Mouse (Mus musculus) monocyte, adult 2 months (primary cell): Measurements from ENCODE around the gene 6330403K07Rik.

Experiments used
- DNase-seq, 2 experiments: peaks; one replicate each; pipeline ENCODE4 v3.0.0; 2022; ENCODE audit warnings: low spot score in 2 of 2, low read depth in 1 of 2

The 6330403K07Rik gene

DNA sequence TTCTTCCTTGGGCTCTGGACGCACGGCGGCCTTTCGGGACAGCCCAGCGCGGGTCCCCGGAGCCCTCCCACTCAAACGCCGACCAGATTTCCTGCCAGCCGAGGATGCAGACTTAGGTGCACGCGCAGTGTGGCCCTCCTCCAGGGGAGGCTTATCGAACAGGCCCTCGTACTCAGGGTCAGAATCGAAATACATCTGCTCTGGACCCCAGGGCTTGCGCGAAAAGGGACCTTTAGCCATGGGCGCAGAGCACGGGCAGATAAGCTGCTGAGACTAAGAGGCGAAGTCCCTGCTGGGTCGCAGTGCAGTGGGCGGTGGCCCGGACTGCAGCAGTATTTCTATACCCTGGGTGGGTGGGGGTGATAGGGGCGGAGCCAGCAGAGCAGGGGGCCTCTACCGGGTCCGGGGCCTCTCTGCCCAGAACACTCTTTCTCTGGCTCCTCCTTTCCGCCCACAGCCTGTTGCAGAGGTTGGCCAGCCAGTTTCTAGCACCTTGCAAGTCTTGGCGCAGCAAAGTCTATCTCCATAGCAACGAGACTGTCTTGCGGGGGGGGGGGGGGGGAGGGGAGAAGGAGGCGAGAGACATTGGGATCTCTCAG is at the start of gene 6330403K07Rik:
Gene 6330403K07Rik (minus strand): TSS at position 351 of the 599 bp plus-strand sequence.
- no peak for DNase-seq

DNA sequence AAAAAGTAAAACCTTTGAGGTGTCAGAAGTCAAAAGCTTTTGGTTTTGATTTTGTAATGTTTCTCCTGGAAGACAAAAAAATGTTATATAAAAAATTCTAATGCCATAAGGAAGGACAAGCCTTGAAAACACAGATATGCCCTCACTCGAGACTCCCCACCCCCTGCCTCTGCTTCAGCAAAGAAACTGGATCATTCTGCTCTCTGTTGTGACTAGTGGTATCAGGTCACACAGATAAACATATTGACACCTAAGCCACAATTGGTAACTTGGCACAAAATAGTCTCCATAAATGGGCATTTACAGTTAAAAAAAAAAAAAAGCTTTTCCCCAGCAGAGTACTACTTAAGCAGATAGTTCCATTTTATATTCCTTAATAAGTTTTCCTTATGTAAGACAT is 43.0 kb upstream of the 6330403K07Rik start:
- no peak for DNase-seq

DNA sequence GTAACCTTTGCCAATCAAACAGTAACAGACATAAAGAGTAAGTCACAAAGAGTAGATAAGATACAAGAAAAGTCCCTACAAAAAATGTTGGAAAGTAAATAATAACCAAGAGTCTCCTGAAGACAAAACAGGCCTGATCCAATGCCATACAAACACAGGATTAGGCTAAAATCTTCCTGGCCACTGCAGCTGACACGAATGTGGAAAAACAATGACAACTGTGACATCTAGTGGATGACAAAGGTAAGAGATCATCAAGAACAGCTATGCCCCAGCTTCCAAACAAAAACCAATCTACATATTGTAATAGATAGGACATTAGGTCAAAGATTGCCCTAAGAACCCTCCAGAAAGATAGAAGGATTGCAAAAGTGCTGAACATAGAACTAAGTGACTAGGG is 19.2 kb upstream of the 6330403K07Rik start:
- DNase-seq = no peak

DNA sequence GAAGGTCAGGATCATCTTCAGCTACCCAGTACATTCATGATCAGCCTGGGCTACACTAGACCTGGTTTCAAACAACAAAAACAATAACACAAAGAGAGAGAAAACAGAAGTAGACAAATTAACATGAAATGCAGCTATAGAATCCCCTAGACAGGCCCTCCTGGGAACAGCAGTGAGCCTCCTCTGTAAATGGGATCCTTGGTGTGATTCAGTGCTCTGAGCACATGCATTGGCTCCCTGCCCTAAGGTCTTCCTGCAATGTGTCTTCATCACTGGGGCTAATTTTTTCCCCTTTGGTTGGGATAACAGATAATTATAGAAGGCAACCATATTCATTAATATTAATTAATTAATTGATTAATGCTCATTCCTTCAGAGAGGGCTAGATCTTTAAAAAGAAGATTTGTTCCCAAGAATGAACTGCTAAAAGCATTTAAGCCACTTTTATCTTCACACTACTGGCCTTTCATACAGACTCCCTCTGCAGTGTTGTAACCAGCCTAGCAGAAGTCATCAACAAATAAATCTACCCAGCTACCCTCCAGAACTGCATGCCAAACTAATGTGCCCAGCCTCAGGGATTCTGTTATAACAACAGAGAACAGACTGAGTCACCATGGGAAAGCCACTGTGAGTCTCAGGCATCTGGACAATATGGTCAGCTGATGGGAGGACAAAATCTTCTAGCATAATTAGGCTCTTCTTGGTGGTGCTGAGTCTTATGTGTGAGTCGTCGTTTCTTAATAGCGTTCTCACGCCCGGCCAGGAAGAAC is 6.4 kb upstream of the 6330403K07Rik start:
- DNase-seq = no peak

DNA sequence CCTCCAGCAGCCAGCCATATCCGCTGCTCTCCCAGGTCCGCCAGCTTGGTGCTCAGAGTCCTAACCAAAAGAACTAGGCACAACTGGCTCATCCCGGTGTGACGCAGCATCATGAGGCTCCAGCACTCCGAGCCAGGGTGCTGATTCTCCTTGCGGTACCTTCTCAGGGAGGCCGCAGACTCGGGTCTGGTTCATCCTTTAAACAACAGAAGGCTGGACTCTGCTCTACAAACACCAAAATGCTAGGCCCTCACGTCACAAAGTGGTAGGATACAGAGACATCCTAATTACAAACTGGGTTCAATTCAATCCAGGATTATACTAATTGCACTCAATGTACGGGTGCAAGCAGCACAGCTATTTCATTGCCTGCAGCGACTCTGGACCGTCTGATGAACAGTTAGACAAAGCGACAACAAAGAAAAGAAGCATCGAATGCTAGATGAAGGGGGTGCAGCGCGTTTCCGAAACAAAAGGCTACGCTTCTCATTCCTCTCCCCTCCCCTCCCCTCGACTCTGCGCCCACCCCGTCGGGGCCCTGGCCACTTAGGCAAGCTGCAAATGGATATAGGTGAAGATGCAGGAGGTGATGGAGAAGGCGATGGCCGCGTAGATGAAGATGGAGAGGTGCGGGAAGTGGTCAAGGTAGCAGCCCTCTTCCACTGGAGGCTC is 686 bp downstream of the 6330403K07Rik start:
- DNase-seq = no peak

DNA sequence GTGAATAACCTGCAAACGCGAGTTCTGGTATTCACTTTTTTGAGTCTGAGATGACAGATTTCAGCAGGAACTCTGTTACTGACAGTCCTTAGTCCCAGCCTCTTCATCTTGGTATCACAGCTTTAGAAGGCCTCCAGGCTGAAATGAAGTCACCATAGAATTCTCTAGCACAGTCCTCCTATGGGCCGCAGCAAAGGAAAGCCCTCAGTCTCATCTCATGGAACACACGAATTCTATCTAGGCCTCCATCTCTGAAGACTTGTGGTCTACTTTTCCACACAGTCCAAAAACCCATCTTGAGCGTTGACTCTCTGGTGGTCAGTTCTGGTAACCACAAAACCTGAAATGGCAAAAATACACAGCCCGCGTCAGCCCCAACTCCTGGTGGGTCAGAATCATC is 1.2 kb downstream of the 6330403K07Rik start:
- DNase-seq = no peak

DNA sequence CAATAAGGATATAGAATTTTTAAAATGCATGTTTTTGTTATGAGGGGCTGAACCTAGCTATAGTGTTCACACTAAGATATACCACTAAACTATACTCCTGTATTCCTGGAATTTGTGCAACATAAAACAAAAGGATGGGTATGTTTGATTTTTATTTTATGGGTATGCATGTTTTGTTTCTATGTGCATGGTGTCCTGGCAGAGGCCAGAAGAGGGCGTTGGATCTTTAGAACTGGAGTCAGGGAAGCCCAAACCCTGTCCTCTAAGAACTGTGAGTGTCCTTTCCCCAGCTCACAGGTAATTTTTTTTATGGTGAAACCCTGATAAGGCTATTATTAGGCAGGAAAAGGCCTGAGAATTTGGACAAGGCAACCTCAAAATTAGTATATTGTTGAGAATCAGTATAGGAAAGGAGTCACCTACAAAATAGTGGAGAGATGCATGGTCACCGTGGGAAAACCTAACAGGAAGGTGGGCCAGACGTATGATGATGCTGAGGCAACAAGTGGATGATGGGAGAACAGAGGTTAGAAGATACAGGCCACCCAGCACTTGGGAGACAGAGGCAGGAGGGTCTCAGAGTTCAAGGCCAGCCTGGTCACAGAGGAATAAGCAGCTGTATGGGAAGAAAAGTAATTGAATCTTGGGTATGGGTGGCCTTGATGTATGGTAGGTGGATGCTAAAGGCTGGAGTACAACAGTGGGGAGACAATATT is 3.8 kb downstream of the 6330403K07Rik start:
- DNase-seq = no peak

DNA sequence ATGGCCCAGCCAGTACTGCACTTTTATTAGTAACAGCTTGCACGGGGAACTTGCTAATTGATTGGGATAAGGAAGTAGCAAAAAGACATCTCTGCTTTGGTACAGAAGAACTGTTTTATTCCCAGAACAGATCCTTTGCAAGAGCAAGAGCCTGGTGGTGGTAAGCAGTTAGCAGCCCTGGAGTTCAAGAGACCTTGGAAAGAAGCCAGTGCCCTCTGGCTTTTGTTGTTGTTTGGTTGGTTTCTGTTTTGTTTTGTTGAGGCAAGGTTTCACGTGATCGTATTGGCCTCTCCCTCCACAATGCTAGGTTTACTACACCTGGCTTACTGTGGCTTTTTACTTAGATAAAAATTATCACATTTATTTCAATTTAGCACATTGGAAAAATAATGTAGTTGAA is 5.0 kb downstream of the 6330403K07Rik start:
- DNase-seq = no peak

DNA sequence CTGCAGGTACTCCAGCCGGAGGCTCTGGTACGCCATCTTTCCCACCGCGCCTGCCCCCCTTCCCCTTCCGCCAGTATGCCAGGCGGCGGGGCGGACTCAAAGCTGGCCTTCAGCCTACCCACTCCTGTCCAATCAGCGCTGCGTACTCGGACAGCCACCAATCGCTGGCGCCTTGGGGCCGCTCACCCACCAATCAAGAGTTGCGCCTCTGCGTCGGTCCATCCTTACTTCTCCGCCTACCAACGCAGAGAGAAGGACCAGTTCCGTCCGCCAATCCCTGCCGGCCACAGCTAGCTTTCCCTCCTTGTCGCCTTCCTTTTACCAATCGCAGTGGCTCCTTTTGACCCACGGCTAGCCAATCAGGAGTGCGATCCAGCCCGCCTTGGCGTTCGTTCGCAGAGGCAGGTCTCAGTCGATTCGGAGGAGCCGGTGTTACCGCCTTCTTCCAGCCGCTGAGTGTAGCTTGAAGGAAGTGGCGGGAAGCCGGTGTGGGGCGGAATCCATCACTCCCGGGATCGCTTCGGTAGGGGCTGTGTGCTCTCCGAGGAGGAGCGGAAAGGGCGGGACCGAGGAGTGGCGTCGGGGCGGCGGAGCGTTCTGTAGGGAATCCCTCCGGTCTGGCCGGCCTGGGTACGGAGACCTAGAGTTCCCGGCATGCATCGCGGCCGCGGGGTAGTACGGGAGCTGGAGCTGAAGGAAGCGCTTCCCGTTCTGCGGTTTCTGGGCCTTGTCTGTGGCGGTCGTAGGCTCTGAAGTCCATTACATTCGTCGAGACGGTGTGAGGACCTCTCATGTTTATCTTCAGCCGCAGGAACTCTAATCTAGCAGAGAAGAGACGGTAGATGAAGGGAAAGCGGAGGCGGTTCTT is 13.9 kb downstream of the 6330403K07Rik start, which contains the start of the genes Mis12 and Derl2:
Gene Mis12 (plus strand): TSS at position 411 of the 868 bp plus-strand sequence.
Gene Derl2 (minus strand): TSS at position 641 of the 868 bp plus-strand sequence.
- peak; percentile 94 to 99 for DNase-seq

DNA sequence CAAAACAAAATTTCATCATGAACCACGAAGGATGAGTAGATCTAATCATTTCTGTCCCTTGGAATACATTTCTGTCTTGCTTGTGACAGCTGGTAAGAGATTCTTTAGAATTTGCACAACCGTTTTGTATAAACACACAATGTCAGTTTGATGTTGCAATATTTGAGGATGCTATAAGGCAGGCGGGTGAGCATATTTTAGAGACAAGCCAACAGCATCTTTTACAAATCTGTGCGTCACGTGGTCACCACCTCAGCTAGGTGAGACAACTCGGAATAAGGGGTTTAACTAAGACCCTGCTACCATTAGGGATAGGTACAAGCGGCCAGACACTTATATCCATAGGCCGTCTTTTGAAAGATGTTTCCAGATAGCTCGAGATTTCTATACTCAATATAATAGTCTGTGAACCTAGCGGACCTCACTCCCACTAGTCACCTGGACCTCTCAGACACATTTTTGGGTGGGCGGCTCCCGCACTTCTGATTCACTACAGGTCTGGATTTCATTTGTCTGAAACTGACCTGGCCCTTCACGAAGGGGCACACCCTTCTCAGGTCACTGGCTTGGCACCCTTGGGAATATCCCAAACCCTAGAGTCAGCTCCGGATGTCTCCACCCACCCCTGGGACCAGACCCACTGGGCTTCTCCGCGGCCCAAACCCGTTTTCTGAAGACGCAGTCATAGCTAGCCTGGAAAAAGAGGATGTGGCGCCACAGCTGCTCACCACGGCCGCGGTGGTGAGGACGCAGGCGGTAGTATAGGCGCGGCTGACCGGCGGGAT is 14.7 kb downstream of the 6330403K07Rik start:
- no peak for DNase-seq

DNA sequence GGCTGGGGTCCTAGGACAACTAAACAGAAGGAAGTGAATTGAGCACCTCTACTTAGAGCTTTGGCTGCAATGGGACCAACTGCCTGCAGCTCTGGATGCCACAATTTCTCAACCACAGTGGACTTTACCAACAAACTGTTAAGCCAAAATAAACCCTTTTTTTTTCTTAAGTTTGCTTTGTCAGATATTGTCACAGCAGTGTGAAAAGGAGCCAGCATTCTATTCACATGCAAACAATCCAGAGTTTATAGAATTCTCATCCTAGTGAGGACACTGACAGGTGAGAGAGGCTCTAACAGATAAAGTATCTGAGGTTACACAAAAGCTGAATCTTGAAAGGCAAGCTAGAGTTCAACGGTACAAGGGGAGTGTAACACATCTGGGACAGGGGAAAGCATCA is 16.3 kb downstream of the 6330403K07Rik start:
- DNase-seq = no peak

DNA sequence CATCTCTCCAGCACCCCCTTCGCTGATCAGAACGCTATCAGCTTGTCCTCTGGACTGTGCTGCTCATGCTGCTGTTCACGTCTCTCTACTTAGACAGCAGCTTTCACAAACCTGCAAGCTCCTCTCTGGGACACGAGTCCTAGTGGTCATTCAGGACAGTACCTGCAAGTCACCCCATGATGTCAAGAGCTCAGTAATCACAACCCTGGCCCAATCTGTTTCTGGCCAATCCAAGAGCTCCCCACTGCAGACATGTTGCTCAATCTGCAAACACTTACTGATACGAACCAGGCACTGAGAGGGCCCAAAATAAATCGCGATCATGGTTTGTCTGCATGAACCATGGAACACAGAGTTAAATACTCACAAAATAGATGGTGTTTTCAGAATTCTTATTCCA is 20.6 kb downstream of the 6330403K07Rik start:
- no peak for DNase-seq

DNA sequence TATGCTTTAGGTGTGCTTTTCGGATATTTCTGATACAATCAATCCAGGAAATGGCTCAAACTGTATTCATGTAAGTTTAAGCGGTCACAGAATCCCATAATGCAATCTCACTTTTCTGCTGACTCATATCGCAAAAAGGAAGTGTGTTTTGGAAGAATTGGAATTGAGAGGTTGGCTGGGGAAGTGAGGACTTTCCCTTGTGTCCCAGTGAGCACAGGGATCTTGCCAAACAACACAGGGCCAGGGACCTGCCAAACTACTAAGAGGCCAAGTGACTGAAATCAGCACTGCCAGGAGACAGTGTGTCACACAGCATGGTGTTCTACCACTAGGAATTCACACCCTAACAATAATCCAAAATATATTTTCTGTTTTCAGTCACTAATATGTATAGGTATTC is 25.0 kb downstream of the 6330403K07Rik start:
- DNase-seq = no peak

DNA sequence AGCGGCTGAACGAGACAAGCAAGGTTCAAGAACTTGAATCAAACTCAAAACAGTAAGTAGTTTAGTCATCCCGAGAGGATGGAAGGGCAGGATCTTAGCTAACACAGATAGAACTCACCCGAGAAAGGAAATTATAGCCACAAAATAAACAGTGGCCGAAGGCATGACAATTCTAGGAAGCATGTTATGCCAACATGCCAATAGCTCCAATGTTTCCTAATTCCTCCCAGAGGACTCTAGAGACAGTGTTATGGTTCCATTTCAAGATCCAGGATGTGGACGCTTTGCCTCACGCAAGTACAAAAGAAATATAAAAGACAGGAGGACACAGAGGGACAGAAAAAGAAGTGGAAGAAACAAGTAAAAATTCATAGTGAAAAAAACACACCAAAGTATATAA is 25.5 kb downstream of the 6330403K07Rik start:
- DNase-seq = no peak

DNA sequence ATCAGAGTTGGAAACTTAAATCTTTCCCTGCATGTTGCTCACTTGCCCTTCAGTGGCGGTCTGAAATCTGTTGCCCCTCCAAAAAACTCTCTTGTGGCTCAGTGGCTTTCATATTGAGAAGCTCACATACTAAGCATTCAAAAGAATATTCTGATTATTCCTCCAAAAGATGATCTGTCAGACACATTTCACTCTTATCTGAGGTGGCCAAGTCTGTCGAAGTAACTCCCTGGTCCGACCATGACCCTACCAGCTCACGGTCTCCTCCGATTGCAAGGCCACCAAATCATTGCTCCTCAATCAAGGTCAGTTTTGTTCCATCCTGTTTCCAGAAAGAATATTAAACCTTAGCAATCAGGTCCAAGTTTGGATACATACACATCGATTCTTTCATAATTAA is 26.3 kb downstream of the 6330403K07Rik start:
- DNase-seq = no peak

DNA sequence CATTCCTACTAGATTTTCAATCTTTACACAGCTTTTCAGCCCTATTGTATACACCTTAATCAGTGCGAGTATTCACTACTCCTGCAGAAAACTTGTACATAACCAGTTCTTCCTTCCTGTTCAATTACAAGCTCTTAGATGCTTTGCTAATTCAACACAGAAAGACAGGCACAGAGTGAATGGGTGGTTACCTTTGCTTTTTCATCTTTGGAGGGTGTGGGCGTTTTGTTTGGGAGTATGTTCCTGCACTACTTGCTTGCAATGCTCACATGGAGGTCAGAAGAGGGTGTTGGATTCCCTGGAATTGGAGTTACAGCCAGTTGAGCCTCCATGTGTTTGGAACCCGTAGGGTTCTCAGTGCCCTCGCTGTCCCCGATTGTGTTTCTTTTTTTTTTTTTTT is 28.3 kb downstream of the 6330403K07Rik start:
- DNase-seq = no peak

DNA sequence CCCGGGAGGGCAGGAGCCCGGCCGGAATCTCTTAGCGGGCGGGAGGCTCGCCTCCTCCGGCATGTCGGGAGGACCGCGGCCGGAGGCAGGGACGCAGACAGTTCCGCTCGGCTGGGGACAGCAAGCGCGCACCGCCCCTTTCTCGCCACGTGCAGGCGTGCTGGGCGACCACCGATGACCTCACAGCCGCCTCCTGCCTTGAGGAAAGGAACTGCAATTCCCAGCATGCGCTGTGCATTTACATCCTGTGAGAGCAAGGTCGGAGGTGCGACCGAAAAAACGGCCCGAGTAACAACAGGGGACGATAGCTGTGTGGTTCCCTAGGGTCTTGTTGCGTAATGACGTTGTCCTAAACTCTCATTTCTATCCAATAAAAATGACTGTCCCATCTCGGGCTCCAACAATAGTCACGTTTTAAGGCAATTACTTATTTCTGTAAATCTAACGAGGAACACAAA is 29.0 kb downstream of the 6330403K07Rik start, which contains the start of gene Dhx33:
Gene Dhx33 (minus strand): TSS at position 122 of the 458 bp plus-strand sequence.
- DNase-seq = peak; percentile 88 to 89

DNA sequence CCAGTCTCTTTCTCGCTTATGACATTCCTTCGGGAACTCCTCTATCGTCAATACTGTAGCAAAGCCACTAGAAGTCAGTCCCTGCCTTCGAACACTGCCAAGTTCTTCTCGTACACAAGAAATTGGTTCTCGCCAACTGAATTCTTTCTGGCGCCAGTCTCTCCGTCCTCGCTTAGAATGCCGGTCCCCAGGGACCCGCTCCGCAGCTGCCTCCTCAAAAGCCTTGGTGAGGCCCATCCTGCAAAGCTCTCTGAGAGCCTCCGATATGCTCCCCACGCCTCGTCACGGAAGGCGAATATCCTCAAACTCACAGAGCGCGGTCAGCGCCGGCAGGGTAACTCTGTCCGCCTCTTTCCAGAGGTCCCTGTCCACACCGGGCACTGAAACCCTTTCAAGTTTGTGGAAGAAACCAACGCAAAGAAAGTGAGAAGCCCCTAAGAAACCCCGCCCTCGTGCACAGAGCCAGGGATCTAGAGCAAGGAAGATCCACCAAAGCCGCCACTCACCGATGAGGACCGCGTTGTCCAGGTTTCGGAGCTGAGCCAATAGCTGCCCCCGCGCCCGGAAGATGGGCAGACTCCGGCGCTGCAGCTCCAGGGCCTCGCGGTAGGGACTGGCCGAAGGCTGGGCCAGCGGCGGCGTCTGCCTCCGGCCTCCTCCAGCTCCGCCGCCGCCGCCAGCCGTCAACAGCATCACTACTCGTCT is 29.6 kb downstream of the 6330403K07Rik start:
- no peak for DNase-seq

DNA sequence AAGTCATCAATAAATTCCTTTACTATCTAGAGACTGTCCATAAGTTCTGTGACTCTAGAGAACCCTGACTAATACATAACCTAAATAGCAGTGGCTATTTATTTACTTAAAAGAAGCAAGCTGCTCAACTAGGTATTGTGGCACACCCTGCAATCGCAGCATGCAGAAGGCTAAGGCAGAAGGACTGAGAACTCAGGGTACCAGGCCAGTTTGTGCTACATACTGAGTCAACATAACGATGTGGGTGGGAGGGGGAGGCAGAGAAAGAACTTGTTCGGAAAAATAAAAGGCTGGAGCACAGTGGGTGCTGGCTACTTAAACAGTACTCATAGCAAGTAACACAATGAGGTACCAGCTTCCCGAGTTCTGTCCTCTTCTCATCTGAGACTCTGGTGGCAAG is 32.1 kb downstream of the 6330403K07Rik start:
- DNase-seq = no peak
